Mouse (Mus musculus) liver, postnatal 0 days (tissue): ENCODE measurements at regions not wholly inside any gene's neighbourhood (a gene's known extent, or its start where the extent isn't known, plus 50 kb on each side); places are given as distances from the start of the nearest gene placed in this dataset.

Experiments
- CTCF ChIP-seq: sonication (generic); IDR thresholded peaks from 2 replicates; pipeline ENCODE4 v1.5.1; 2016; ENCODE audit warnings: antibody characterized with exemption, low read depth
- EP300 ChIP-seq: IDR thresholded peaks from 2 replicates; pipeline ENCODE4 v1.6.1; 2016; ENCODE audit warnings: antibody characterized with exemption, low read depth, mild to moderate bottlenecking

DNA sequence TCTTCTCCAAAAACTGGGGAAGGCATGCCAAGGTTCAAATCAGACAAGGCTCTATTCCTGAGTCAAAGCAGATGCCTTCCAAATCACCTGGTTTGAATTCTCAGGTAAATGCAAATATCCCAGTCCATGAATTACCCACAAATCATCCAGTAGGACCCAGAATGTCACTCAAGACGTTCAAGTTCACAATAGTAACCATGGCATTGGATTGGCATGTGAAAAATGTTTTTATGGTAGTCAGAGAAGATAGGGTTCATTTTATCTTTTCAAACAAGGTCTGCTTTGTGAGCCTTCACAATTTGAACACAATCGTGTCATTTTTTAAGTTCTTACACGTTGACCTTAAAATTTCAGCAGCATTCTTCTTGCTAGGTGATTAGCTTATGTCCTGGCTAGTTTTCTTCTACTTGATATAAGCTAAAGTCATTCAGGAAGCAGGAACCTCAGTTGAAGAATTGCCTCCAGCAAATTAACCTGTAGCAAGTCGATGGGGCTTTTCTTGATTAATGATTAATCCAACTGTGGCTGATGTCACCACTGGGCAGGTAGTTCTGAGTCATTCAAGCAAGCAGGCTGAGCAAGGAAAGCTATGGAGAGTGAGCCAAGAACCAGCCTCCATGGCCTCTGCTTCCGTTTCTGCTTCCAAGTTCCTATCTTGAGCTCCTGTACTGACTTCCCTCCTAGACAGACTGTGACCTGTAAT lies 165.3 kb upstream of the Sox11 start:
- no peak for TF ChIP-seq CTCF
- TF ChIP-seq EP300 = no peak
